Mouse (Mus musculus): ENCODE results near the gene Gm49425.

DNA sequence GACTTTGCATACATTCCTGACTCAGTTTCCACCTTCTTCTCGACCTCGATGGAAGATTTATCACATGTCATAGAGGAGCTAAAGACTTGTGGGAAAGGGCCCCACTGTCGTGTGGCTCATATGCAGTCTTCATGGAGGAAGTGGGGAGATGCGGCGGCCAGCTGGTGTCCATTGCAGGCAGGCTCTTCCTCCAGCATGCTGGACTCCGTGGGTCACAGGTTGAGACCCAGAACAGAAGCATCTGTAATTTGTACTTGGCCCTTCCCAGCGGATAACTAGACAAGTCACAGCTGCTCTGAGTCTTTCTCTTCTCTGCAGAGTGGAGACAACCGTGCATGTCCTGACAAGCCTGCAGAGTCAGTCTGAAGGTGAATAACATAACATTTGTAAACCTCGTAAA is 8.8 kb downstream of the Gm49425 start:
- TF ChIP-seq CTCF (IDR thresholded peaks at IDR 0.05; ENCODE audit: extremely low read depth, insufficient read length, insufficient replicate concordance, low read depth, low read length) (no peak), POLR2A (IDR thresholded peaks at IDR 0.05; ENCODE audit: low read depth, low read length) (no peak)
